Comparison of ENCODE assay signal across 15 mouse cellular contexts in genomic region chr17:84492255-84492880, GRCm38 (mm10). TPM values are rescaled to one million over a fixed set of nuclear protein-coding genes. Genes with fewer than 3 reads are reported as not detected.
DNase-seq lines count a peak whose midpoint lies in the region; ATAC-seq and TF ChIP-seq lines count a peak whose summit lies in the region.
"Had no signal": no experiment of that assay in that cellular context is flagged by ENCODE, and none has a peak within 500 bp of the region (broad histone marks: within the 10 kb centered on the region; RNA-seq: fewer than 3 reads in every experiment).

No protein-coding gene starts in this region.

- WGBS in limb, embryonic 11.5 days = 38% methylated on average over 5 of the region's 5 CpGs
- 50% methylated on average over 5 of the region's 5 CpGs for WGBS in limb, embryonic 10.5 days

- DNase-seq in embryo, embryonic 11 days = peak; percentile 35
- no peak for DNase-seq in embryo, embryonic 10.5 days (ENCODE audit: low spot score)
- peak; percentile 41 for DNase-seq in limb, embryonic 11.5 days (ENCODE audit: low spot score)
- no peak for DNase-seq in limb, embryonic 10.5 days (ENCODE audit: low spot score)
- DNase-seq in ES-CJ7 (ENCODE audit: low read depth, low spot score) = peak; percentile 84
- peak; percentile 86 for DNase-seq in brain, embryonic 14.5 days (ENCODE audit: low read depth)
- no peak for DNase-seq in adipocyte (ENCODE audit: low spot score)
- no peak for DNase-seq in ovary, postnatal 14 days (ENCODE audit: low spot score)
- DNase-seq: adrenal gland, postnatal 10 days; B cell, adult 2 months; kidney, adult 9 months had no signal

- H3K36me3 ChIP-seq in limb, embryonic 11.5 days (ENCODE audit: control insufficient read depth, insufficient read depth, low read length) = no peaks in the 10 kb centered on the region
- no peaks in the 10 kb centered on the region for H3K36me3 ChIP-seq in limb, embryonic 10.5 days
- H3K36me3 ChIP-seq: heart, embryonic 13.5 days; limb, embryonic 13.5 days; lung, embryonic 15.5 days had no signal

- no peak overlapping the region for H3K4me2 ChIP-seq in limb, embryonic 11.5 days (ENCODE audit: low read depth, severe bottlenecking)
- H3K4me2 ChIP-seq: heart, embryonic 13.5 days; limb, embryonic 13.5 days; lung, embryonic 15.5 days had no signal

- no peak for TF ChIP-seq CTCF in brain, embryonic 14.5 days (IDR thresholded peaks at IDR 0.05; ENCODE audit: borderline replicate concordance, extremely low read depth, insufficient read depth, insufficient read length)

- TF ChIP-seq POLR2A in brain, embryonic 14.5 days (IDR thresholded peaks at IDR 0.05; ENCODE audit: borderline replicate concordance, extremely low read depth, insufficient read depth, insufficient read length, poor library complexity, severe bottlenecking) = no peak

- no peaks in the 10 kb centered on the region for H3K27me3 ChIP-seq in limb, embryonic 11.5 days (ENCODE audit: control insufficient read depth, insufficient read depth, low read length)
- no peaks in the 10 kb centered on the region for H3K27me3 ChIP-seq in limb, embryonic 10.5 days (ENCODE audit: low read depth, poor library complexity, severe bottlenecking)
- H3K27me3 ChIP-seq: heart, embryonic 13.5 days; limb, embryonic 13.5 days; lung, embryonic 15.5 days had no signal

- no peak for ATAC-seq in limb, embryonic 11.5 days (ENCODE audit: insufficient number of reproducible peaks, low FRiP score, low TSS enrichment, low read depth)

- H3K9ac ChIP-seq in limb, embryonic 11.5 days (ENCODE audit: low read length) = no peak overlapping the region
- H3K9ac ChIP-seq: heart, embryonic 13.5 days; limb, embryonic 13.5 days; lung, embryonic 15.5 days had no signal

- H3K9me3 ChIP-seq in limb, embryonic 11.5 days (ENCODE audit: control insufficient read depth, low read length) = no peaks in the 10 kb centered on the region
- no peaks in the 10 kb centered on the region for H3K9me3 ChIP-seq in limb, embryonic 10.5 days (replicated peaks)
- H3K9me3 ChIP-seq: heart, embryonic 13.5 days; limb, embryonic 13.5 days; lung, embryonic 15.5 days had no signal

- H3K4me1 ChIP-seq in limb, embryonic 11.5 days (ENCODE audit: control insufficient read depth, insufficient read depth, low read length) = no peaks in the 10 kb centered on the region
- H3K4me1 ChIP-seq in limb, embryonic 10.5 days = peaks cover 6% of the 10 kb centered on the region; the same call in 1 of the 2 replicates
- H3K4me1 ChIP-seq: heart, embryonic 13.5 days; limb, embryonic 13.5 days; lung, embryonic 15.5 days had no signal

- no peak overlapping the region for H3K4me3 ChIP-seq in limb, embryonic 11.5 days (ENCODE audit: low read depth, low read length)
- H3K4me3 ChIP-seq in limb, embryonic 10.5 days = no peak overlapping the region
- H3K4me3 ChIP-seq: erythroblast, embryonic 14.5 days; heart, embryonic 13.5 days; limb, embryonic 13.5 days; lung, embryonic 15.5 days had no signal

- H3K27ac ChIP-seq in limb, embryonic 11.5 days (replicated peaks; ENCODE audit: low read depth, low read length) = no peak overlapping the region
- no peak overlapping the region for H3K27ac ChIP-seq in limb, embryonic 10.5 days
- H3K27ac ChIP-seq: heart, embryonic 13.5 days; limb, embryonic 13.5 days; lung, embryonic 15.5 days had no signal

RNA-seq across cellular contexts. Expression of gene Plekhh2, which starts 19.3 kb away (rescaled TPM):
- 5.7 and 6.4 TPM in 2 replicates for polyA plus RNA-seq in limb, embryonic 11.5 days (2014; fragmentation: Nextera tagmentation; extraction: Ambion mirVana)
- 3.9 and 5.0 TPM in 2 replicates for polyA plus RNA-seq in limb, embryonic 10.5 days (2016; fragmentation: Nextera tagmentation; extraction: Ambion mirVana)
- 3.8 and 4.9 TPM in 2 replicates for polyA plus RNA-seq in brain, embryonic 14.5 days (2012; rRNA removed)
- polyA plus RNA-seq: erythroblast, embryonic 14.5 days had no signal

RNA-seq across cellular contexts. Expression of gene Thada, which starts 26.4 kb away (rescaled TPM):
- polyA plus RNA-seq in limb, embryonic 11.5 days (2014; fragmentation: Nextera tagmentation; extraction: Ambion mirVana) = 12.6 and 12.8 TPM in 2 replicates
- polyA plus RNA-seq in limb, embryonic 10.5 days (2016; fragmentation: Nextera tagmentation; extraction: Ambion mirVana) = 12.5 and 12.7 TPM in 2 replicates
- 6.5 and 10.2 TPM in 2 replicates for polyA plus RNA-seq in brain, embryonic 14.5 days (2012; rRNA removed)

Comparison
In these comparisons a context has a peak if more than half of its experiments do, and no peak if none do; other contexts are left out.
1. DNase-seq: peak in embryo, embryonic 11 days (single experiment), limb, embryonic 11.5 days (single experiment), ES-CJ7 (single experiment) and brain, embryonic 14.5 days (single experiment); none in embryo, embryonic 10.5 days (single experiment), limb, embryonic 10.5 days (single experiment), adipocyte (single experiment) and ovary, postnatal 14 days (single experiment).